Mouse (Mus musculus) heart, postnatal 0 days (tissue): ENCODE measurements around the gene Hdgfl2.

Experiments used
- CTCF ChIP-seq: IDR thresholded peaks from 2 replicates; pipeline ENCODE4 v1.5.1; 2016; ENCODE audit warnings: antibody characterized with exemption, control low read depth, low read depth
- EP300 ChIP-seq: IDR thresholded peaks from 2 replicates; pipeline ENCODE4 v1.6.1; 2016; ENCODE audit warnings: antibody characterized with exemption, low read depth

- no peak for TF ChIP-seq CTCF
- no peak for TF ChIP-seq EP300
Observed at GRCm38 (mm10) chr17:56034726-56035100, 44.7 kb upstream of the Hdgfl2 start.
